Mouse (Mus musculus): Measurements from ENCODE around the gene Padi1.

- TF ChIP-seq CTCF (IDR thresholded peaks at IDR 0.05; ENCODE audit: extremely low read depth, insufficient read depth, insufficient read length, insufficient replicate concordance) (no peak), POLR2A (IDR thresholded peaks at IDR 0.05; ENCODE audit: low read depth, low read length) (no peak)
Measured at GRCm38 (mm10) chr4:140812191-140812590, 33.4 kb downstream of the Padi1 start.

Measured in spleen, adult 2 months (tissue).